Mouse (Mus musculus): ENCODE results near the gene Ykt6. TPM values are rescaled to one million over a fixed set of nuclear protein-coding genes. Genes with fewer than 3 reads are reported as not detected.
"Not testable (repeated sequence)": the region's sequence is repeated elsewhere in the genome, so short reads cannot be mapped to it uniquely, and the experiment has no call there.

Gene Ykt6
- 61.1 and 61.9 TPM in 2 replicates for polyA plus RNA-seq (2012; rRNA removed)

DNA sequence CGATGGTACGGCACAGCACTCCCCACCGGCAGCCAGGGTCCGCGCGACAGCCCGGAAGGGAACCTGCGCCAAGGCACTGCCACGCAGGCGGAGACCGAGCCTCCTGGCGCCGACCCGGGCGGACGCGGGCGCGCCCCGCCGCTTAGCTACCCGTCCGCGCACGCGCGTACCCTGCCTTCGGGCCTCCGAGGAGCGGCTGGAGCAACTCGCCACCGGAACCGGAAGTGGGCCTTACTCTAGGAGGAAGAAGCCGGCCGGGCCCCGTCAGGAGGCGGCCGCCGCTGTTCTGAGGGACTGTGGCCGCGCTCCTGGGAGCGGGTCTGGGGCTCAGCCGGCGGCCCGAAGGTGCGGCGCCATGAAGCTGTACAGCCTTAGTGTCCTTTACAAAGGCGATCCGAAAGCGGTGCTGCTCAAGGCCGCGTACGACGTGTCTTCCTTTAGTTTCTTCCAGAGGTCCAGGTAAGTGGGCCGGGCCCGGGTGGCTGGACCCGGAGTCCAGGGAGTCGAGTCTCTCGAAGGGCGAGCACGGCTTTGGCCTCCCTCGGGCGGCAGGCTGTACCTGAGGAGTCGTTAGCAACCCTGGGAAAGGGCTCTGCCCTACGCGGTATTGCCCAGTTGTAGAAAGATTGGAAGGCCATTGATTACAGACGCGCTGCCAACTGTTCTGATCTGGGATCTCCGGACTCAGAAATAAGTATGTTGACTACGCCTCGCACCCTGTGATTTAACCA lies at the start of gene Ykt6:
Gene Ykt6 (plus strand): TSS at position 148 of the 731 bp plus-strand sequence.
- DNase-seq (ENCODE audit: extremely low spot score in 1 of 2, low spot score in 1 of 2) = peak; percentile 87 to 96

DNA sequence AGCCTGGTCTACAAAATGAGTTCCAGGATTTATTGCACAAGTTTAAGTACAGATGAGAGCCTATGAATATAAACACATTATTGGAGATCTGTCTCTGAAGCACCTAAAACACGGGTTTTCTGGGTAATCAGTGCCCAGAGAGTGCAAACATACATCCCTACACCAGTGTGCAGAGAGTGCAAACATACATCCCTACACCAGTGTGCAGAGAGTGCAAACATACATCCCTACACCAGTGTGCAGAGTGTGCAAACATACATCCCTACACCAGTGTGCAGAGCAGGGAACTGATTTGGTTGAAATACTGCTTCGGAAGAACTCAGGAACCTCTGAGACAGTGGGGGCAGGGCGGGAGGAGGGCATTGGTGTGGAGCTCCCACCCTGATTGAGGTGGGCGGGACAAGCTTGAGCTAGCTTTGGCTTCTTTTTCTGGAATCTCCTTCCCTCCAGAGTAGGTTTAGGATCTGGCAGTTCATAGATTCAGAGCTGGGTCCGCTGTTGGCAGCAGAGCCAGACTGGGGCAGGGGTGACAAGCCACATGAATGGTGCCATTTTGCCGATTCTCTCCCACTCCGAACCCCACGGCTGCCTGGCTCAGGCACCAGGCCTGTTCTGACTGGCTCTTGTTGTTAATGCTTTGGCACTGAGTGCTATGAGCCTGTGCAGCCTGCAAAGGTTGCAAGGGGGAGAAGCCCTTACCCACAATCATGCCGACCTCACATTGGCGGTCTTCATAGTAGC lies 49.5 kb upstream of the Ykt6 start:
- DNase-seq (ENCODE audit: extremely low spot score in 1 of 2, low spot score in 1 of 2) = no peak

DNA sequence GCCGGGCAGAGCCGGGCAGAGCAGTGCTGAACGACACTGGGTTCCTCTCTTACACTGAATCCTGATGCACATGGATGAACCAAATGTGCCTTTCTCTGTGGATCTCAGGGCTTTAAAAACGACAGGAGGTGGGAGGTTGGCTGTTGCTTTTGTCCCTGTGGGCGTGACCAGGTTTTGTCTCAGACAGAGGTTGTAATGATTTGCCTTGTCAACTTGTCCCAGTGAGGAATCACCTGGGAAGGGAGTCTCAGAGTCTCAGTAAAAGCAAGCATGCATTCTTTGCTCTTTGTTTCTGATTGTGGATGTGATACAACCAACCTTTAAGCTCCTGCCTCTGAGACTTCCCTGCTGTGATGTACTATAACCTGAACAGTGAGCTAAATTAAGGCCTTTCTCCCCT lies 48.4 kb upstream of the Ykt6 start:
- DNase-seq (ENCODE audit: extremely low spot score in 1 of 2, low spot score in 1 of 2) = no peak

DNA sequence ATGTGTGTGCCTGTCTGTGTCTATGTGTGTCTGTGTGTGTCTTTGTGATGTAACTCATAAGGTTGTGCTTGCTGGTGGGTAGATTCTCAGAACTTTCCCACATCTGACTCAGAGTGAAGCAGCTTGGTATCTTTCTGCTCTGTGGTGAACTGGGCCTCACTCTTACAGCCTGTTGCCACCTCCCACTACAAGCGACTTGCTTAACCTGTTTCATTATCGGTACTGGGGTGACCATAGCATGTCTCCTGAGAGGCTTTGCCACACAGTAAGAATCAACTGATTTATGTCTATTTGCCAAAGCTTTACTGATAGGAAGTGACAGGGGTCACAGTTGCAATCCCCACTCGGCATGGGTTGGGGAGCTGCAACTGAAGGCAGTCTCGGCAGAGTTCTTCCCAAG lies 46.9 kb upstream of the Ykt6 start:
- no peak for DNase-seq (ENCODE audit: extremely low spot score in 1 of 2, low spot score in 1 of 2)

DNA sequence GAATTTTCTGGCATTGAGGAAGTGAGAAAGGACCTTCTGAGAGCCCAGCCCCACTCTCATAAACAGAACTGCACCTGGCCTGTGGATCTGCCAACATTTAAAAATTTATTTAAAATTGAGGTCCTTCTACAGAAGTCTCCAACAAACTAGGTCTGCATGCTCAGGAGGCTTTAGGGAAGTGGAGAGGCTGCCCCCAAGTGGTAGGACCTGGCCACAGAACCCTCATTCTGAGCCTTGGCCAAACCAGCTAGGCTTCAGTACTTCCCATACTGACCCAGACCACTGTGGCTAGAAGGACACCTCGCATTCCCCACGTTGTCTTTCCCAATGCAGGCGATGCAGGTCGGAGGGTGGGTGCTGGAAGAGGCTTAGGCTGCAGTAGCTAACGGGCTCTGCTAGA lies 42.9 kb upstream of the Ykt6 start:
- peak in 1 of 2 experiments; percentile 84 for DNase-seq (ENCODE audit: extremely low spot score in 1 of 2, low spot score in 1 of 2)

DNA sequence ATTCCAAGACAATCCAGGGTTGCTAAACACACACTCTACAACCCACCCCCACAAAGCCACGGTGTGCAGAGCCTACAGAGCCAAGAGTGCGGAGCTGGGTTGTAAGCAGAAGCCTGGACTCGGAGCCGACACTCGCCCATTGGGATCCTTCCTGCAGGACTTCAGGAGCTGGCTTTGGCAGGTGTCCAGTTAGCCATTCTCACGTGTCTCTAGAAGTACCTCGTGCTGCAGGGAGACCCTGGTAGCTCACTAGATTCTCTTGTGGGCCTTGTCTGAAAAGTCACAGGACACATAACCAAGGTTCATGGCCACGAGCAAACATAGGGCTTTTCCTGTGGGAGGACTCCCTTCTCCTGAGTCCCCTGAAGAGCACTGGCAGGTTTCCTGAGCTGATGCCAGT lies 42.2 kb upstream of the Ykt6 start:
- no peak for DNase-seq (ENCODE audit: extremely low spot score in 1 of 2, low spot score in 1 of 2)

DNA sequence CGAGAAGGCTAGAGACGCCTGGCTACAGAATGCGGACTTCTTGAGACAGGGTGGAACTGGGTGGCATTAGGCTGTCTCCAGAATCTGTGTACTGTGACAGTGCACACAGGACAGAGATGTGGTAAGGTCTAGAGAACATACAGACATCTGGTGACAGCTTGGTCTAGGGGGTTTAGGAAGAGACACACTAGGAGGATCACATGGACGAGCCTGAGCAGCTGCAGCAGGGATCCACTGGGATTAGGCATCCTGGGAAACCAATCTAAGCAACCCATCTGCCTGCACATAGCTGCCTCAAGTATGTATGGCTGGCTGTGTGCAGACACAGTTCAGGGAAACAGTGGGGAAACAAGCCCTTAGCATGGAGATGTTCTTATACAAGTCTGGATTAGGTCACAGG lies 41.6 kb upstream of the Ykt6 start:
- DNase-seq (ENCODE audit: extremely low spot score in 1 of 2, low spot score in 1 of 2) = no peak

DNA sequence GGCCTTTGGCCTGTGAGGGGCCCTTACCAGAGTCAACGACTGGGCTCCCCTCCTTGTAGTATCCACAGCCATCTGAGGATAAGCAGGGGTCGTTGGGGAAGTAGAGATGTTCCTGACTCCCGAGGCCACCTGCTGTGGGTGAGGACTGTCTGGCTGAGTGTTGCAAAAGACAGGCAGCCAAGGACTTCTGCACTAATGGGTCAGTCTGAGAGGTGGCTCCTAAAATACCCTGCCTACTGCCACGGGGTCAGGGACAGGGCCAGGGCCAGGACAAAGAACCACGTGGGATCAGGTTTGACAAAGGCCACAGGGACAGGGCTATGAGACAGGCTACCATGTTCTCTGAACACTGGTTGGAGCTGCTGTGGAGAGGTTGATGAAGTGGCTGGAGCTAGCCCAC lies 40.6 kb upstream of the Ykt6 start:
- DNase-seq (ENCODE audit: extremely low spot score in 1 of 2, low spot score in 1 of 2) = no peak

DNA sequence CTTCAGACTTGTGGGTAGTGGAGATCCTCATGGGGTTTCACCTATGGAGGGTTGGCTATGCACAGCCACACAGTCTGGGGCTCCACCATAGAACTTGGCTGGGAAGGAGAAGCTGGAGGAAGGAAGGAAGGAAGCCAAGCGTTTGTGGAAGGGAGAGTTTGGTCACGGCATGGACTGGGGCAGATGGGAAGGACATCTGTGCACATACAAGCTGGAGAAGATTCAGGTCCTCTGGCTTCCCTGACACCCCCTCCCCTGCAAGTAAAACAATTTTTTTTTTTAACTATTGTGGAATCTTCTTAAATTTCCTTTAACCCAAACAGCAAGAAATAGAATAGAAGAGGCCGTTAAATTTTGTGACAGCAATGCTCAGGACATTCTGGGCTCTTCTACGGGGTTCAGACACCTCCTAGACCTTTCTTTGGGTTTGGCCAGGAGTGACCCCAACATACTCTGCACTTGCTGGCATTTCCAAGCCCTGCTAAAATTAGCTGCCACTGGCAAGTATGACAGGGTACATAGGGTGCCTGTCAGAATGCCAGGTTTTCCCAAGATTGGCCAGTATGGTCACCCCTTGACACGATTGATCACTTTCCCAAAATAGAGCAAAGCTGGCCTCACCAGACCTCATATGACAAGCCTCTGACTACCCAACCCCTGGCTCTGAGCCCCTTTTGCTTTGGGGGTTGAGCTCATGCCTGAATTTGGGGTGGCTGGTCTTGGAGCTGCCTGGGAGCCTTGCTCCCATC lies 39.9 kb upstream of the Ykt6 start:
- peak in 1 of 2 experiments; percentile 68 for DNase-seq (ENCODE audit: extremely low spot score in 1 of 2, low spot score in 1 of 2)

DNA sequence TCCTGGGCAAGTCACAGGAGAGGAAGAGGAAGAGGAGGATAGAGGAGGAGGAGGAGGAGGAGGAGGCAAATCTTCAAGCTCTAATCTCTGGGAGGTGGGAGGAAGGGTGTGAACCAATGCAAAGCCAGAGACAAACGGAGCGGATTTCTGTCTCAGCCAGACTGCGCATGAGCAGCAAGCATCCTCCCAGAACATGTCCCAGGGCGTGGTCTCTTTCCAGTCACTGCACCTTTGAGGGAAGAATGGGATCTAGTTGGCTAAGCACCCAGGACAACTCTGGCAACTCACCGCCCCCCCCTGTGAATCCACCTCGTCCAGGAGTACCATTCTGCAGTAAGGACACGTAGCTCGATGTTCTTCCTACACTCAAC lies 39.3 kb upstream of the Ykt6 start:
- DNase-seq (ENCODE audit: extremely low spot score in 1 of 2, low spot score in 1 of 2) = peak in 1 of 2 experiments; percentile 51

DNA sequence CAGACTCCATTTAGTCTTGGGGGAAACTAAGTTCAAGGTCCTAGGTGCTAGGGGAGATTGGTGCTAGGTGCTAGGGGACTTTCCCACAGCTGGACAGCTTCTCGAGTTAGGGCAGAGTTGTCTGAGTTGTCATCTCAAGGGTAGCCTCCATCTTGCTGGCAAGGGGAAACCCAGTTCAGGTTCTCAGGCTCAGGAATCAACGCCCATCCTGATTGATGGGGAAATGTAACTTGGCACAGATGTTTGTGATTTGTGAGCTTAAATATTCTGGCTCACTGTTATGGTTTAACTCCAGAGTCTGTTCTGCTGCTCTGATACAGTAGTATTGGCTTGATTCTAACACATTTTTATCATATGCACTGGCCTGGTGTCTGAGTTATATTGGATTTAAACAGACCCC lies 37.4 kb upstream of the Ykt6 start:
- no peak for DNase-seq (ENCODE audit: extremely low spot score in 1 of 2, low spot score in 1 of 2)

DNA sequence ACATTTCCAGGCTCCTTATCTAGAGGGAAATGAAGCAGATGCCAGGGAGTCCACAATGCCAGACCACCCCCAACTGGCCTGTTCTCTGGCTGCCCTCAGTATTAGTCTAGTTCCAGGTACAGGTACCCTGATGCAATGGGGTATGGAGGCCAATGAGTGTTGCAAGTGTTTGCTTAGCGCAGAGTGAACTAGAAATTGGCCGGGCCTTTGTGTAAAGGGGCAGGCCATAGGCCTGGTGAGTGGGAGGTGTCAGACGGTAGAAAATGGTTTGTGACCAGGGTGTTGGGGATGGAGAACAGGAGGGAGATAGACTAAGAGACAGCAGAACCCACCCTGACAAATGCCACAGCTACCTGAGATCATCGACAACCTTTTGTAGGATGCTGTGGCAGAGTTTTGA lies 35.9 kb upstream of the Ykt6 start:
- DNase-seq (ENCODE audit: extremely low spot score in 1 of 2, low spot score in 1 of 2) = no peak

DNA sequence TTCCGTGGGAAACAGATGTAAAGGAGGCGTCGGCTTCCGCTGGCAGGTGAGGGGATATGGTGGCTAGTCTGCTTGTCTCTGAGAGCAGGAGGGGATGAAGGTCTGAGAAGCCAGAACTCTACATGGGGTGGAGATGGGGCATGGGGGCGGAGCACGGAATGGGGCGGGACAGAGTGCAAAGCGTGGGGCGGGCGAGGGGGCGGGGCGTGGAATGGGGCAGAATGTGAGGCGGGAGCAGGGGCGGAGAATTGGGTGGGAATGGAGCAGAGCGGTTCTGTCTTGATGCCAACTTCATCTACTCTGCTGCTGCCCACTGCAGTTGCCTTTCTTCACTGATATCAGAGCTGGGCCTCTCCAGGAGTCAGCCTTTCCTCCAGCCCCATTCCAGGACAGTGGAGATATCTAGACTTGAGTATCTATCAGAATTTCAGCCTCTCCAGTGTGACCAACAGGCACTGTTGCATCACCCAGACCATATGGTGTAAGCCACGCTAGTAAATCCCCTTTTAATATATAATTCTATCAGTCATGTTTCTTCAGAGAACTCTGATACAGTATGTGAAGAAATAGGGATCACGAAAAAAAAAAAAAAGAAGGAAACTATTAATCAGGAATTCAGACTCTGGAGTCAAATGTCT lies 35.1 kb upstream of the Ykt6 start:
- DNase-seq (ENCODE audit: extremely low spot score in 1 of 2, low spot score in 1 of 2) = no peak

DNA sequence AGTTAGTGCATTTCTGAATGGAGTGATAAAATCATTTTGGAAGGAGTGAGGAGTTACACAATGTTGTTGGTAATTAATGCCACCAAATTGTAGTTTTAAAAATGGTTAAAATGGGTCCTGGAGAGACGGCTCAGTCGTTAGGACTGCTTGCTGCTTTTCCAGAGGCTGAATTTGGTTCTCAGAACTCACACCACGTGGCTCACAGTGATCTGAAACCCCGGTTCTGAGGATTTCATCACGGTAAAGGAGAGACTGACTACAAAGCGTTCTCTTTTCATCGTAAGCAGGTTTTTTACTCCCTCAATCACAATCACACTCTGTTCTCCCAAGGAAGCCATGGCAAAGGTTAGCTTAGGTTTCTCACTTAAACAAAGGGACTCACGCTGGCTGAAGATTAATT lies 30.8 kb upstream of the Ykt6 start:
- no peak for DNase-seq (ENCODE audit: extremely low spot score in 1 of 2, low spot score in 1 of 2)

DNA sequence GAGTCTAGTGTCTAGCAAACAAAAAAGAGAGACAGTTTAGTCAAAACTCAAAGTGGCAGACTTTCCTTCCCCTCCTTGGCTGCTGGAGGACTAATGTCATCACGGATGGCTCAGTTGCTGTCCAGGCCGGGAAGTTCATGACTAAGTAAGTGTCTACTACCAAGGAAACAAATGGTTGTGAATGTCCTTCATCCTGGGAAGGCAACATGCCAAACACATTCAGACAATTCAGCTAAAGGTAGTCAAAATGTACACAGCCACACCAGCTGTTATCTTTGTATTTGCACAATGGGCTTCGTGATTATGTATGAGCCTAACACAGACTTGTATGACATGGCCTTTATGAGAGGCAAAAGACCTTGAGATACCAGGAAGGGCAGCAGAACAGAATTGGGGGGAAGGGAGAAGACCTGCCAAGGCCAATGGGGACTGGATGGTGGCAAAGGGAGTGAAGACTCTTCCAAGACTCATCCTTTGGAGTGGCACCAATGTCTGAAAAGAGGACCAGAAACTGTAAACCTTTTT lies 28.7 kb upstream of the Ykt6 start:
- no peak for DNase-seq (ENCODE audit: extremely low spot score in 1 of 2, low spot score in 1 of 2)

DNA sequence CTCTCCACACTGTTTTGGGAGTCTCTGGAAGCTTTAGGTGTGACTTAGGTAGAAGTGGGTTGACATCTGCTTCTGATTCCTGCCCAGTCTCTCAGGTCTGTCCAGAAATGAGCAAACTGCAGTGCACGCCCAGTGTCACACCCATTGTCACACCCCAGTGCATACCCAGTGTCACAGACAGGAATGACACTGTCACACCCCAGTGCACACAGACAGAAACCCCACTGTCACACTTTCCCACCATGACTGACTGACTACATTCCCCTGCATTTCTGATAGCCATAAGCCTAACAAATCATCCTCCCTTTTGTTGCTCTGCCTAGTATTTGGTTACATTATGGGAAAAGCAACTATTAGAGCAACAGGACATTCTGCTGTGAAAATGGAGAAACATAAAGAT lies 24.9 kb upstream of the Ykt6 start:
- DNase-seq (ENCODE audit: extremely low spot score in 1 of 2, low spot score in 1 of 2) = no peak

DNA sequence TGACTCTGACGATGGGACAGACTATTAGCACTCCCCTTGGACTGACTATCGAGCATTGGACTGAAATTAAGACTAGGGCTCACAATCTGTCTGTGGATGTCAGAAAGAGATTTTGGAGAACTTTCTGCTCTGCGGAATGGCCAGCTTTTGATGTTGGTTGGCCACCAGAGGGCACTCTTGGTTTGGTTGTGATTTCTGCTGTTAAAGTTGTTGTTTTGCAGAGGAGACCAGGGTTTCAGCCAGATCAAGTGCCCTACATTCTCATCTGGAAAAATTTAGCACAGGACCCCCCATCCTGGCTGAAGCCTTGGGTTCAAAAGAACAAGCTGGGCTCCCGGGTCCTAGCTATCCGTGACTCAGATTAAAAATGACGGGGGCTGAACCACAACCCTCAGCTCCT lies 23.5 kb upstream of the Ykt6 start:
- not testable (repeated sequence) for DNase-seq (ENCODE audit: extremely low spot score in 1 of 2, low spot score in 1 of 2)

DNA sequence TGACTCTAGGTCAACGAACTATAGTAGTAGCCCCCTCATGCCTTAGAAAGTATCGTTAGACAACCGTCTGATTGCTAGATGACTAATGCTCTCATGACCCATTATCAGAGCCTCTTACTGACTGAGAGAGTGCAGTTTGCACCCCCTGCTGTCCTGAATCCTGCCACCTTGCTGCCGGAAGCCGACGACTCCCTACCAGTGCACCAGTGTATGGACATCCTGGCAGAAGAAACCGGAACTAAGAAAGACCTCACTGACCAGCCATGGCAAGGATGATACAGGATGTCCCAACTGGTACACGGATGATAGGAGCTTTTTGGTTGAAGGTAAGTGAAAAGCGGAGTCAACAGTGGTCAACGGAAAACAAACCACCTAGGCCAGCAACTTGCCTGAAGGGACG lies 21.0 kb upstream of the Ykt6 start:
- not testable (repeated sequence) for DNase-seq (ENCODE audit: extremely low spot score in 1 of 2, low spot score in 1 of 2)

DNA sequence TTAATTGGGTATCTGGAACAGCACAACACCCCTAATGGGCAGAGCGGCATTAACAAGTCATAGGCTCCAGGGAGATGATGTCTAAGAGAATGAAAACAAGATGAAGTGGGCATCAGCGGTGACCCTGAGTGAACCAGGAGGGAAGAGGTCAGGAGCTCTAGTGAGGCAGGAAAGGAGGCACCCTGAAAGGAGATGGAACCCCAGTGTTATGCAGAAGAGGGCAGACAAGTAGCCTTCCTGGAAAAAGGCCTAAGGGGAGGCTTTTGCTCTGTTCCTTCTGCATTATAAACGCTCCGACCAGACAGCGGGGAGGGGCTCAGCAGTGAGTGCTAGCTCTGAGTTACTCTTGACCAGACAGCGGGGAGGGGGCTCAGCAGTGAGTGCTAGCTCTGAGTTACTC lies 12.5 kb upstream of the Ykt6 start:
- no peak for DNase-seq (ENCODE audit: extremely low spot score in 1 of 2, low spot score in 1 of 2)

DNA sequence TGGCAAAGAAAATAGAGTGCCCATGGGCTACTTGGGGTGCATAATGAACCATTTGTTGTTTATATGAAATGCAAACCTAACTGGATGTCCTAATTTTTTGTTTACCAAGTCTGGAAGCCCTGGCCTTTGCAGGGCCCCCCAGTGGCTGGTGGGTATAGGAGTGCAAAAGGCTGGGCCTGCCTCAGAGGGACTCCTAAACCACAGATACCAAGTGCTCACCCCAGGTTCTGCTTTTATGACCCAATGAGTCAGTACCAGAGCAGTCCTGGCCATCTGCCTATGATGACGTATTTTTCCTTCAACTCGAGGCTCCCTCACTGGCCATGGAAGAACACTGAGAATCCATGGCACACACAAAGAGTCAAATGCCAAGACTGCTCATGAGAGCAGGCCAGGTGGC lies 10.4 kb upstream of the Ykt6 start:
- DNase-seq (ENCODE audit: extremely low spot score in 1 of 2, low spot score in 1 of 2) = no peak

DNA sequence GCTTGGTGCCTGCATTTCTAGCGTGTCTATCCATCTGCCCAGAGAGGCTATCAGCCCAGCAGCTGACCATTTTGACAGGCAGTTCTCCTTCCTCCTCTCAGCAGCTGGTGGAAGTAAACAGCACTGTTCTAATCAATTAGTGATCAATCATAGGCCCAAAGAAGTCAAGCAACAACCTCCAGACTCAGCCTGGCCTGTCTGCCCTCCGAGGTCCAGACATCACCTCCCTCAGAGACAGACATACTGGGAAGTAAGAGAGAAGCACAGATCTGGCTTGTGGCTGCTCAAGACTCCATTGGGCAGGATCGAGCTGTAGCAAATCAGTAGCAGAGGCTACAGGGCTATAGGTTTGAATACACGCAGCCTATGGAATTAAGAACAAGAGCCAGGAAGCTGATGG lies 7.7 kb upstream of the Ykt6 start:
- DNase-seq (ENCODE audit: extremely low spot score in 1 of 2, low spot score in 1 of 2) = no peak

All from frontal cortex, adult 2 months (tissue).